Mouse (Mus musculus): ENCODE data around the gene 1700010B08Rik.

- TF ChIP-seq POLR2A (IDR thresholded peaks at IDR 0.05; ENCODE audit: low read depth, low read length) (no peak), CTCF (conservative IDR thresholded peaks at IDR 0.05; ENCODE audit: insufficient read depth, insufficient read length, low read depth, low read length) (no peak)
Observed at GRCm38 (mm10) chr2:173702096-173702866, 16.9 kb upstream of the 1700010B08Rik start.
